Mouse (Mus musculus) limb, embryonic 14.5 days (tissue): ENCODE measurements at regions not wholly inside any gene's neighbourhood (a gene's known extent, or its start where the extent isn't known, plus 50 kb on each side); places are given as distances from the start of the nearest gene placed in this dataset.

ENCODE experiments used
- ATAC-seq: fragments of 200-750 bp; cut with Nextera tagmentation; 2 replicates; pipeline ENCODE4 v1.8.0; 2017; ENCODE audit warnings: low read depth, moderate number of reproducible peaks, moderate TSS enrichment; ENCODE audit not compliant: low FRiP score
- DNase-seq: peaks from one replicate; pipeline ENCODE4 v3.0.0-alpha.2; 2015; ENCODE audit warnings: low spot score
- H3K27ac ChIP-seq: fragments of 300-500 bp; sonication (generic); replicated peaks from 2 replicates; pipeline ENCODE4 v1.5.1; 2014; ENCODE audit warnings: low read depth, mild to moderate bottlenecking, low read length, moderate library complexity, mixed read lengths
- H3K27me3 ChIP-seq: fragments of 300-500 bp; sonication (generic); 2 replicates; pipeline ENCODE4 v1.6.1; 2014; ENCODE audit warnings: low read length, mixed read lengths; ENCODE audit not compliant: control insufficient read depth, insufficient read depth
- H3K36me3 ChIP-seq: fragments of 300-500 bp; sonication (generic); 2 replicates; pipeline ENCODE4 v1.6.1; 2014; ENCODE audit warnings: mild to moderate bottlenecking, low read length, moderate library complexity, mixed read lengths; ENCODE audit not compliant: control insufficient read depth, insufficient read depth
- H3K4me1 ChIP-seq: fragments of 300-500 bp; sonication (generic); 2 replicates; pipeline ENCODE4 v1.6.1; 2014; ENCODE audit warnings: antibody characterized with exemption, low read length, mixed read lengths; ENCODE audit not compliant: control insufficient read depth, insufficient read depth
- H3K4me2 ChIP-seq: fragments of 300-500 bp; sonication (generic); replicated peaks from 2 replicates; pipeline ENCODE4 v1.6.1; 2014; ENCODE audit warnings: low read depth, mild to moderate bottlenecking, low read length, moderate library complexity; ENCODE audit not compliant: severe bottlenecking
- H3K4me3 ChIP-seq: fragments of 300-500 bp; sonication (generic); replicated peaks from 2 replicates; pipeline ENCODE4 v1.5.1; 2014; ENCODE audit warnings: low read length
- H3K9ac ChIP-seq: fragments of 300-500 bp; sonication (generic); 2 replicates; pipeline ENCODE4 v1.6.1; 2014; ENCODE audit warnings: mild to moderate bottlenecking, low read depth, low read length, moderate library complexity; ENCODE audit not compliant: severe bottlenecking
- H3K9me3 ChIP-seq: fragments of 300-500 bp; sonication (generic); 2 replicates; pipeline ENCODE4 v1.6.1; 2016; ENCODE audit warnings: low read length; ENCODE audit not compliant: control insufficient read depth
- POLR2A ChIP-seq: fragments of 200-500 bp; IDR thresholded peaks from 2 replicates; pipeline ENCODE4 v1.8.0; 2012; ENCODE audit warnings: inconsistent platforms, mild to moderate bottlenecking, moderate library complexity, borderline replicate concordance; ENCODE audit not compliant: insufficient read depth, insufficient read length; ENCODE audit errors: extremely low read depth
- WGBS: fragments of 180-500 bp; shearing (Covaris S2); extraction: QIAGEN DNeasy Blood & Tissue Kit; methylation state at CpG from one replicate; pipeline ENCODE4 v1.1.7; 2014; 5-methylcytosine and 5-hydroxymethylcytosine counted together

GRCm38 (mm10) chr13:35177305-35177704 is 150.4 kb upstream of the Eci2 start:
- ATAC-seq: no peak
- H3K27me3 ChIP-seq: no peaks in the 10 kb centered on the region
- no peak for TF ChIP-seq POLR2A
- no peaks in the 10 kb centered on the region for H3K9me3 ChIP-seq
- H3K4me1 ChIP-seq: peaks cover 9% of the 10 kb centered on the region
- H3K4me3 ChIP-seq: no peak overlapping the region
- H3K9ac ChIP-seq: no peak overlapping the region
- H3K36me3 ChIP-seq: no peaks in the 10 kb centered on the region
- H3K27ac ChIP-seq: no peak overlapping the region
- H3K4me2 ChIP-seq: no peak overlapping the region
- DNase-seq: no peak
- WGBS: 44% methylated on average over 2 of the region's 2 CpGs

DNA sequence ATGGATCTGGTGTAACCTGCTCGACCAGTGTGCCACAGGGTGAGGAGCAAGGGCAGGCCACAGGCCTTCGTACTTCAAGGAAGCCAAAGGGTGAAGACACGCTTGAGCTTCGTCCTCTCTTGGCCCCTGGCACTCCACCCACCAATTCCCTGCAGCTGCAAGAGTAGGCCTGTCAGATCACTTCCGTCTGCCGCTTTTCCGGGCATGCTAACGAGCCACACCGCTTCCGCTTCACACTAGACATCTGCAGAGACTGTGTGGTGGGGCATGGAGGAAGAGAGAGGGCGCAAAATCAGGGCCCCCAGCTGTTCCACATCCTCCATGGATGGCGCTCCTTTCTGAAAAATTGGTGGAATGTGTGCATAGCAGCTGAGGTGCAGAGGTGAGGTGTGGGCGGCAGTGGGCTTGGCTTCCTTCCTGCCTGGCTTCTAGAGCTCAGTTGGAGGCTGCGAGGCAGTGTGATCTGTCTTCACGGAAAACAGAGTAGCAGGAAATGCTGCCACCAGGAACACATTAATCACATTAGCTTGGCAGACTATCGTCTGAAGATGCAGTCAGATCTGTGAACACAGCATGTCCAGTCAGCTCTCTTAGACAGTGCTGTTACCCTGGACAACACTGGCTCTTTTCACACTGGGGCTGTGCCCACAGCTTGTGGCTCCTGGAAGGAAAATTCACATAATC is 162.3 kb upstream of the Eci2 start:
- Histone ChIP-seq H3K36me3 (no peaks in the 10 kb centered on the region), H3K4me1 (peaks cover 10% of the 10 kb centered on the region), H3K4me3 (no peak overlapping the region), H3K9me3 (no peaks in the 10 kb centered on the region), H3K27me3 (no peaks in the 10 kb centered on the region), H3K4me2 (peak overlapping the region; percentile 25; the same call in 1 of the 2 replicates), H3K9ac (no peak overlapping the region), H3K27ac (0 out of 2 replicates have a peak overlapping the region, but pooled peaks have one; percentile 9)
- DNase-seq (peak; percentile 39), ATAC-seq (peak; percentile 68)
- 12% methylated on average over 16 of the region's 16 CpGs for WGBS
- TF ChIP-seq POLR2A: no peak

- ATAC-seq: peak; percentile 72
- no peak overlapping the region for H3K4me3 ChIP-seq
- H3K4me1 ChIP-seq: peaks cover 4% of the 10 kb centered on the region; the same call in 1 of the 2 replicates
- H3K27me3 ChIP-seq: no peaks in the 10 kb centered on the region
- no peak overlapping the region for H3K9ac ChIP-seq
- TF ChIP-seq POLR2A: no peak
- no peaks in the 10 kb centered on the region for H3K36me3 ChIP-seq
- WGBS: 30% methylated on average over 1 of the region's 1 CpGs
- DNase-seq: peak; percentile 79
- H3K9me3 ChIP-seq: no peaks in the 10 kb centered on the region
- H3K4me2 ChIP-seq: no peak overlapping the region
- H3K27ac ChIP-seq: no peak overlapping the region
Measured at GRCm38 (mm10) chr13:35202069-35202468, 175.2 kb upstream of the Eci2 start.

DNA sequence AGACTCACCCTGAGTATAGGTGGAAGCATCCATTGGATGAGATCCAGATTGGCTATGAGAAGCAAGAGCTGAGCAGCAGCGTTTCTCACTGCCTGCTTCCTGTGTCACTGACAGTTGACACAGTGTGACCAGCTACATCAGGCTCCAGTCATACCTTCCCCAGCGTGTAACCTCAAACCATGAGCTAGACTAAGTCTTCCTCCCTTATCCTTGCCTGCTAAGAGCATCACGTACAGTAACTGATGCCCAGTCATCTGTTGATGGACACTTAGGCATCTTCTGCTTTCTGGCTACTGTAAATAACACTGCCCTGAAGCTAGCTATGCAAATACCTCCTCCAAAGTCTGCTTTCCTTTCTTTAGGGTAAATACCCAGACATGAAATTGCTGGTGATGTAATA is 181.4 kb upstream of the Eci2 start:
- Histone ChIP-seq H3K4me1 (no peaks in the 10 kb centered on the region), H3K4me2 (no peak overlapping the region), H3K4me3 (no peak overlapping the region), H3K9me3 (no peaks in the 10 kb centered on the region), H3K9ac (no peak overlapping the region), H3K36me3 (no peaks in the 10 kb centered on the region), H3K27ac (no peak overlapping the region), H3K27me3 (no peaks in the 10 kb centered on the region)
- 73% methylated on average over 3 of the region's 3 CpGs for WGBS
- no peak for ATAC-seq
- no peak for DNase-seq
- no peak for TF ChIP-seq POLR2A

GRCm38 (mm10) chr13:35209551-35209950 is 182.7 kb upstream of the Eci2 start:
- no peak for DNase-seq
- no peak overlapping the region for H3K4me2 ChIP-seq
- WGBS: 71% methylated on average over 4 of the region's 4 CpGs

More at GRCm38 (mm10) chr13:35209551-35209950, 182.7 kb upstream of the Eci2 start:
- no peaks in the 10 kb centered on the region for H3K36me3 ChIP-seq
- H3K27ac ChIP-seq: no peak overlapping the region
- no peak overlapping the region for H3K9ac ChIP-seq
- no peaks in the 10 kb centered on the region for H3K9me3 ChIP-seq
- no peak for TF ChIP-seq POLR2A
- no peak overlapping the region for H3K4me3 ChIP-seq
- no peak for ATAC-seq
- H3K4me1 ChIP-seq: no peaks in the 10 kb centered on the region
- no peaks in the 10 kb centered on the region for H3K27me3 ChIP-seq
